ENCODE assay signal across 20 mouse cellular contexts in the genomic region with DNA sequence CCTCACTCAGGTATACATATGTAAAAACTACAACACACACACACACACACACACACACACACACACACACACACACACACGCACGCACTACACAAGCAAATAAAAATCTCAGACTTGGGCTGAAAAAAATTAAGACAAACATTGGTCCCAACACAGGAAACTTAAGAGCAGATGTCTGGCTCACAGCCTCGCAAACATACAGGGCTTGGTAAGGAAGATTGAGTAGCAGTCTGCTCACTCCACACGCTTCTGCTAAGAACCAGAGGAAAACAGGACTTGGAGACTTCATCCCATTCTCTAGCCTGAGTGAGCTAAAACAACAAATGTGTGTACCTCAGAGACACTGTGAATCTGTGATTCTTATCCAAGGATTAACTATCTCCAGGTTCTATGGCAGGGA.
DNase-seq lines count a peak whose midpoint lies in the region; ATAC-seq and TF ChIP-seq lines count a peak whose summit lies in the region.
"Had no signal": no experiment of that assay in that cellular context is flagged by ENCODE, and none has a peak within 500 bp of the region (broad histone marks: within the 10 kb centered on the region; RNA-seq: fewer than 3 reads in every experiment).

No protein-coding gene starts in this region.

- no peak overlapping the region for H3K4me3 ChIP-seq in forebrain, embryonic 15.5 days
- H3K4me3 ChIP-seq in forebrain, embryonic 12.5 days (replicated peaks): no peak overlapping the region
- H3K4me3 ChIP-seq in lung, embryonic 14.5 days (ENCODE audit: low read depth, low read length): no peak overlapping the region
- H3K4me3 ChIP-seq in limb, embryonic 11.5 days (ENCODE audit: low read depth, low read length): no peak overlapping the region
- H3K4me3 ChIP-seq: heart, embryonic 10.5 days; limb, embryonic 15.5 days; liver, embryonic 15.5 days; megakaryocyte, embryonic 14.5 days; neural tube, embryonic 15.5 days had no signal

- H3K36me3 ChIP-seq in forebrain, embryonic 15.5 days: no peaks in the 10 kb centered on the region
- no peaks in the 10 kb centered on the region for H3K36me3 ChIP-seq in forebrain, embryonic 12.5 days (replicated peaks)
- no peaks in the 10 kb centered on the region for H3K36me3 ChIP-seq in lung, embryonic 14.5 days (ENCODE audit: insufficient read depth)
- no peaks in the 10 kb centered on the region for H3K36me3 ChIP-seq in limb, embryonic 11.5 days (ENCODE audit: control insufficient read depth, insufficient read depth, low read length)
- H3K36me3 ChIP-seq: heart, embryonic 10.5 days; limb, embryonic 15.5 days; liver, embryonic 15.5 days; neural tube, embryonic 15.5 days had no signal

- peak; percentile 66 for DNase-seq in lung, embryonic 14.5 days
- DNase-seq in lung, postnatal 36 days: no peak
- DNase-seq in brain, embryonic 14.5 days (ENCODE audit: low read depth): peak; percentile 72
- no peak for DNase-seq in limb, embryonic 11.5 days (ENCODE audit: low spot score)
- DNase-seq in thymus, postnatal 0 days (ENCODE audit: low spot score): no peak
- DNase-seq: adrenal gland, postnatal 10 days; cerebellum, adult 18-20 months; heart, postnatal 10 days; kidney, postnatal 4 days; thymus, postnatal 25 days had no signal

- no peak for TF ChIP-seq POLR2A in brain, embryonic 14.5 days (IDR thresholded peaks at IDR 0.05; ENCODE audit: borderline replicate concordance, extremely low read depth, insufficient read depth, insufficient read length, poor library complexity, severe bottlenecking)

- H3K4me1 ChIP-seq in forebrain, embryonic 15.5 days: peaks cover 7% of the 10 kb centered on the region
- H3K4me1 ChIP-seq in forebrain, embryonic 12.5 days: peaks cover 7% of the 10 kb centered on the region; the same call in 1 of the 2 replicates
- H3K4me1 ChIP-seq in lung, embryonic 14.5 days (ENCODE audit: insufficient read depth): no peaks in the 10 kb centered on the region
- H3K4me1 ChIP-seq in limb, embryonic 11.5 days (ENCODE audit: control insufficient read depth, insufficient read depth, low read length): peaks cover 24% of the 10 kb centered on the region
- H3K4me1 ChIP-seq: liver, embryonic 15.5 days; megakaryocyte, embryonic 14.5 days had no signal

- H3K27ac ChIP-seq in forebrain, embryonic 15.5 days (replicated peaks): peak overlapping the region; percentile 47; the same call in 1 of the 2 replicates
- H3K27ac ChIP-seq in forebrain, embryonic 12.5 days: no peak overlapping the region
- peak overlapping the region; percentile 65 for H3K27ac ChIP-seq in lung, embryonic 14.5 days (ENCODE audit: low read depth)
- H3K27ac ChIP-seq in limb, embryonic 11.5 days (replicated peaks; ENCODE audit: low read depth, low read length): 0 out of 2 replicates have a peak overlapping the region, but pooled peaks have one; percentile 5
- H3K27ac ChIP-seq: heart, embryonic 10.5 days; limb, embryonic 15.5 days; liver, embryonic 15.5 days; neural tube, embryonic 15.5 days had no signal

- H3K9me3 ChIP-seq in forebrain, embryonic 15.5 days: no peaks in the 10 kb centered on the region
- no peaks in the 10 kb centered on the region for H3K9me3 ChIP-seq in forebrain, embryonic 12.5 days
- H3K9me3 ChIP-seq in lung, embryonic 14.5 days (ENCODE audit: low read depth, low read length): no peaks in the 10 kb centered on the region
- H3K9me3 ChIP-seq in limb, embryonic 11.5 days (ENCODE audit: control insufficient read depth, low read length): no peaks in the 10 kb centered on the region
- H3K9me3 ChIP-seq: heart, embryonic 10.5 days; limb, embryonic 15.5 days; liver, embryonic 15.5 days; neural tube, embryonic 15.5 days had no signal

- H3K9ac ChIP-seq in forebrain, embryonic 15.5 days (replicated peaks): no peak overlapping the region
- H3K9ac ChIP-seq in forebrain, embryonic 12.5 days: no peak overlapping the region
- no peak overlapping the region for H3K9ac ChIP-seq in lung, embryonic 14.5 days
- H3K9ac ChIP-seq in limb, embryonic 11.5 days (ENCODE audit: low read length): no peak overlapping the region
- H3K9ac ChIP-seq: limb, embryonic 15.5 days; liver, embryonic 15.5 days; neural tube, embryonic 15.5 days had no signal

- TF ChIP-seq CTCF in lung, embryonic 14.5 days (IDR thresholded peaks at IDR 0.05; ENCODE audit: low read depth): no peak
- no peak for TF ChIP-seq CTCF in brain, embryonic 14.5 days (IDR thresholded peaks at IDR 0.05; ENCODE audit: borderline replicate concordance, extremely low read depth, insufficient read depth, insufficient read length)

- H3K4me2 ChIP-seq in forebrain, embryonic 15.5 days (replicated peaks): no peak overlapping the region
- H3K4me2 ChIP-seq in forebrain, embryonic 12.5 days: no peak overlapping the region
- H3K4me2 ChIP-seq in lung, embryonic 14.5 days: no peak overlapping the region
- no peak overlapping the region for H3K4me2 ChIP-seq in limb, embryonic 11.5 days (ENCODE audit: low read depth, severe bottlenecking)
- H3K4me2 ChIP-seq: limb, embryonic 15.5 days; liver, embryonic 15.5 days; neural tube, embryonic 15.5 days had no signal

- peak; percentile 66; the same call in 1 of the 2 replicates for ATAC-seq in forebrain, embryonic 15.5 days (replicated peaks)
- ATAC-seq in forebrain, embryonic 12.5 days (ENCODE audit: low FRiP score): no peak
- ATAC-seq in lung, embryonic 14.5 days (ENCODE audit: insufficient read depth): peak; percentile 63; the same call in 1 of the 2 replicates
- no peak for ATAC-seq in limb, embryonic 11.5 days (ENCODE audit: insufficient number of reproducible peaks, low FRiP score, low TSS enrichment, low read depth)
- ATAC-seq: CD4-positive, CD25-positive, alpha-beta regulatory T cell, adult 4 months; midbrain, embryonic 16.5 days; Patski had no signal

- no peaks in the 10 kb centered on the region for H3K27me3 ChIP-seq in forebrain, embryonic 15.5 days
- H3K27me3 ChIP-seq in forebrain, embryonic 12.5 days: no peaks in the 10 kb centered on the region
- no peaks in the 10 kb centered on the region for H3K27me3 ChIP-seq in lung, embryonic 14.5 days (ENCODE audit: insufficient read depth, low read length)
- H3K27me3 ChIP-seq in limb, embryonic 11.5 days (ENCODE audit: control insufficient read depth, insufficient read depth, low read length): no peaks in the 10 kb centered on the region
- H3K27me3 ChIP-seq: limb, embryonic 15.5 days; liver, embryonic 15.5 days; megakaryocyte, embryonic 14.5 days; neural tube, embryonic 15.5 days; Patski had no signal

- 64% methylated on average over 4 of the region's 4 CpGs for WGBS in forebrain, embryonic 15.5 days
- WGBS in forebrain, embryonic 12.5 days: 84% methylated on average over 4 of the region's 4 CpGs
- 25% methylated on average over 4 of the region's 4 CpGs for WGBS in lung, embryonic 14.5 days
- 68% methylated on average over 4 of the region's 4 CpGs for WGBS in limb, embryonic 11.5 days

Comparison
In these comparisons a context has a peak if more than half of its experiments do, and no peak if none do; other contexts are left out.
1. ATAC-seq: peak in forebrain, embryonic 15.5 days (single experiment) and lung, embryonic 14.5 days (single experiment); none in forebrain, embryonic 12.5 days (single experiment) and limb, embryonic 11.5 days (single experiment).
2. DNase-seq: peak in lung, embryonic 14.5 days (single experiment) and brain, embryonic 14.5 days (single experiment); none in lung, postnatal 36 days (single experiment), limb, embryonic 11.5 days (single experiment) and thymus, postnatal 0 days (single experiment).